Mouse (Mus musculus): ENCODE data around the gene Eps15l1.

DNA sequence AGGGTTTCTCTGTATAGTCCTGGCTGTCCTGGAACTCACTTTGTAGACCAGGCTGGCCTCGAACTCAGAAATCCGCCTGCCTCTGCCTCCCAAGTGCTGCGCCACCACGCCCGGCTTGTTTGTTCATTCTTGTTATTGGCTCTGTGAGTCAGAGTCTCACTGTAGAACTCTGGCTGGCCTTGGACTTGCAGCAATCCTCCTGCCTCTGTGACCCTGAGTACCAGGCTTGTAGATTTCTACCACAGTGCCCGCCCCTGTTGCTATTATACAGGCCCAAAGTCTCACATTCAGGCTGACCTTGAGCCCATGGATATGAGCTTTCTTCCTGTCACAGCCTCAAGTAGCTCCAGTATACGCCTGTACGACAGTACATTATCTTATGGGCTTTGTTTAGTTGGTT is 124.7 kb downstream of the Eps15l1 start:
- TF ChIP-seq POLR2A (IDR thresholded peaks at IDR 0.05; ENCODE audit: borderline replicate concordance, low read depth, low read length) (no peak), CTCF (IDR thresholded peaks at IDR 0.05; ENCODE audit: low read depth, low read length) (no peak)
